ENCODE assay signal across 26 mouse cellular contexts in genomic region chr2:49557339-49557738, GRCm38 (mm10).
"Had no signal": no experiment of that assay in that cellular context is flagged by ENCODE, and none has a peak within 500 bp of the region (broad histone marks: within the 10 kb centered on the region; RNA-seq: fewer than 3 reads in every experiment).

No protein-coding gene starts in this region.

- H3K9ac ChIP-seq: heart, embryonic 13.5 days; heart, embryonic 15.5 days; hindbrain, embryonic 13.5 days; hindbrain, embryonic 15.5 days; intestine, embryonic 15.5 days; limb, embryonic 13.5 days; limb, embryonic 15.5 days; liver, embryonic 12.5 days; liver, embryonic 14.5 days had no signal

- H3K9me3 ChIP-seq: heart, embryonic 13.5 days; heart, embryonic 15.5 days; hindbrain, embryonic 13.5 days; hindbrain, embryonic 15.5 days; intestine, embryonic 15.5 days; limb, embryonic 13.5 days; limb, embryonic 15.5 days; liver, embryonic 12.5 days had no signal

- H3K4me1 ChIP-seq: heart, embryonic 15.5 days; hindbrain, embryonic 13.5 days; hindbrain, embryonic 15.5 days; intestine, embryonic 15.5 days; limb, embryonic 13.5 days; limb, embryonic 15.5 days had no signal

- DNase-seq: gastrocnemius, postnatal 14 days; gastrocnemius, postnatal 36 days; heart, adult 11 months; heart, adult 2 months; heart, postnatal 14 days; heart, postnatal 36 days; kidney, adult 18-20 months; kidney, adult 8-10 months; kidney, postnatal 14 days; kidney, postnatal 36 days; layer of hippocampus, adult 9-11 months; layer of hippocampus, postnatal 36 days; left cerebral cortex, postnatal 4 days had no signal

- H3K4me2 ChIP-seq: heart, embryonic 11.5 days; heart, embryonic 13.5 days; heart, embryonic 15.5 days; hindbrain, embryonic 13.5 days; hindbrain, embryonic 15.5 days; intestine, embryonic 15.5 days; limb, embryonic 13.5 days; limb, embryonic 15.5 days; liver, embryonic 12.5 days had no signal

- H3K27ac ChIP-seq: heart, adult 2 months; heart, embryonic 13.5 days; heart, embryonic 15.5 days; hindbrain, embryonic 13.5 days; hindbrain, embryonic 15.5 days; hindbrain, postnatal 0 days; intestine, embryonic 15.5 days; kidney, postnatal 0 days; limb, embryonic 13.5 days; limb, embryonic 15.5 days; liver, embryonic 12.5 days; liver, embryonic 14.5 days had no signal

- H3K4me3 ChIP-seq: heart, adult 2 months; heart, embryonic 13.5 days; heart, embryonic 15.5 days; hindbrain, embryonic 13.5 days; hindbrain, embryonic 15.5 days; intestine, embryonic 15.5 days; limb, embryonic 13.5 days; limb, embryonic 15.5 days; liver, embryonic 12.5 days had no signal

- H3K27me3 ChIP-seq: heart, embryonic 13.5 days; heart, embryonic 15.5 days; hindbrain, embryonic 13.5 days; hindbrain, embryonic 15.5 days; intestine, embryonic 15.5 days; limb, embryonic 13.5 days; limb, embryonic 15.5 days; liver, embryonic 12.5 days had no signal

- H3K36me3 ChIP-seq: heart, embryonic 15.5 days; hindbrain, embryonic 15.5 days had no signal

- ATAC-seq: hindbrain, postnatal 0 days; intestine, embryonic 15.5 days; intestine, postnatal 0 days; liver, embryonic 12.5 days had no signal
